Mouse (Mus musculus): ENCODE results near the gene Snx14.

Snx14 gene

DNA sequence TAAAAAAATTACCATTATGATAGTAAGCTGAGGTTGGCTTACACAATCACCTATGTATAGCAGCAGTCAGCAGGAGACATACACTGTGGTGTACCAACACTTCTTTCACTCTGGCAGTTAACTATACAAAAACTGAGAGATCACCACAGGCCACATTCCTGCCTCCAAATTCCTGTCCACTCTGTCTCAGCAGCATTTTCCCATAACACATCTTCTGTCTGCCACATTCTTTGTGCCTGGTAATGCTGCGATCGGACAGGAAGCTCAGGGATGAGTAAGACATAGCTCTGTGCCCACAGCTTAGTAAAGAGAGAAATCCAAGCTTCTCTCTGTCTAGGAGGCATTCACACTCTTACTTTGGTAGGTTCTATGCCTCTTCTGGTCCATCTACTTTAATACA, 65.8 kb downstream of the Snx14 start:
- TF ChIP-seq CTCF (conservative IDR thresholded peaks at IDR 0.05; ENCODE audit: low read length): no peak
- TF ChIP-seq POU5F1 (IDR thresholded peaks at IDR 0.05; ENCODE audit: borderline replicate concordance, low read length): no peak
- no peak for TF ChIP-seq NANOG (IDR thresholded peaks at IDR 0.05; ENCODE audit: borderline replicate concordance, low read length)
- Histone ChIP-seq H3K4me3 (replicated peaks; ENCODE audit: low read length) (no peak overlapping the region), H3K4me1 (replicated peaks; ENCODE audit: low read depth, low read length) (no peaks in the 10 kb centered on the region), H3K27me3 (ENCODE audit: insufficient read depth, low read length) (no peaks in the 10 kb centered on the region), H3K9me3 (ENCODE audit: low read length) (no peaks in the 10 kb centered on the region), H3K36me3 (ENCODE audit: insufficient read depth, low read length) (peaks cover 2% of the 10 kb centered on the region; the same call in 1 of the 2 replicates)

DNA sequence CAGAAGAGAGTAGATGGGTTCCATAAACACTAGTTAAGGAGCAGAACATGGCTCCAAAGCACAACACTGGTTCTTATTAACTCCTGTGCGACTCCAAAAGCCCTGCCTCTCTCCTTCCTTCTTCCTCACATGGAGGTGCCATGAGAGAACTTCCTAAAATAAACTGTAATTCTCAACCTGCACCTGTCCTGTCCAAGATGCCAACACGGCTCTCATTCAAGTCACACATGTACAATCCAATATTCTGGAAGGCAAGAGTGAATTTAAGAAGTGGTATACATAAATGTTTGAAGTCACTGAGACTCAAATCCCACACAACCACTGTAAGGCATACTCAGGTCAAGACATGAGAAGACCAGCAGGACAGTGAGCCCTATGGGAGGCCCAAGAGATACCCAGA, 67.6 kb downstream of the Snx14 start:
- H3K36me3 ChIP-seq (ENCODE audit: insufficient read depth, low read length): peaks cover 2% of the 10 kb centered on the region; the same call in 1 of the 2 replicates
- no peaks in the 10 kb centered on the region for H3K4me1 ChIP-seq (replicated peaks; ENCODE audit: low read depth, low read length)
- no peaks in the 10 kb centered on the region for H3K27me3 ChIP-seq (ENCODE audit: insufficient read depth, low read length)
- H3K9me3 ChIP-seq (ENCODE audit: low read length): no peaks in the 10 kb centered on the region
- H3K4me3 ChIP-seq (replicated peaks; ENCODE audit: low read length): no peak overlapping the region
- TF ChIP-seq POU5F1 (IDR thresholded peaks at IDR 0.05; ENCODE audit: borderline replicate concordance, low read length) (no peak), NANOG (IDR thresholded peaks at IDR 0.05; ENCODE audit: borderline replicate concordance, low read length) (no peak), CTCF (conservative IDR thresholded peaks at IDR 0.05; ENCODE audit: low read length) (no peak)

DNA sequence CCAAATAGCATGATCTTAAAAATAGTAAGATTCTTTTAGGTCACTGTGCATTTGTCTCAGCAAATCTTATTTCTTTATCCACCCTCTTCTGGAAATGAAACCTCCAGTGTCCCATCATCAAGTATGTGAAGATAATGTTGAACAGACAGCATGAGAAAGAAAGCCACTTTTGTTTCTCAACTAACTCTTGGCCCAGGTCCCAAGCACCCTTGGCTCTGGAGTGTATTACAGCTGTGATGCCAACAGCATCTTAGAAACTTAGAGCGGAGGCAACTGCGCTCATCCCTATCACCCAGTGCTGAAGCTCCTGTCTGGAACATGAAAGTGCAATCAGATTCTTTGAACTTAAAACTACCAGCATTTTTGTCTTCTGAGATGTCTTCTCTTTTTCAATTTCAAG, 69.1 kb downstream of the Snx14 start:
- Histone ChIP-seq H3K36me3 (ENCODE audit: insufficient read depth, low read length) (peaks cover 1% of the 10 kb centered on the region; the same call in 1 of the 2 replicates), H3K9me3 (ENCODE audit: low read length) (no peaks in the 10 kb centered on the region), H3K27me3 (ENCODE audit: insufficient read depth, low read length) (peaks cover 5% of the 10 kb centered on the region), H3K4me1 (replicated peaks; ENCODE audit: low read depth, low read length) (no peaks in the 10 kb centered on the region), H3K4me3 (replicated peaks; ENCODE audit: low read length) (no peak overlapping the region)
- TF ChIP-seq POU5F1 (IDR thresholded peaks at IDR 0.05; ENCODE audit: borderline replicate concordance, low read length) (no peak), NANOG (IDR thresholded peaks at IDR 0.05; ENCODE audit: borderline replicate concordance, low read length) (no peak), CTCF (conservative IDR thresholded peaks at IDR 0.05; ENCODE audit: low read length) (no peak)

DNA sequence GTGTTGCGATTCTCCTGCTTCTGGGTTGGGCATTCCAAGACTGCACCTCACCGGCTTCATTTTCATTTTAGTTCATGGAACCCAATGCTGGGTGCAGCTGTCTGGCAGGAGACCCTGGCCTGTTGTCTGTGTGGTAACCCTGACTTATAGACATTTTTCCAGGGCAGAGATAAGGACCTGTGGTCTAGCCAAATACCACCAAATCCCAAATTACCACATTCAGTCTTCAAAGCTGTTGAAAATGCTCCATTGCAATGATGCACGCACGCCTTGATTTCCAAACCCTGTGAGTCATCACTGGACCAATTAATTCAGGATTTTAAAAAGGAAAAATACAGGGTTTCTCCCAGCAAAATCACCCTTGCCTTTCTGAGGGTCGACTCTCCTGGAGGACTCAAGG, 70.3 kb downstream of the Snx14 start:
- no peak overlapping the region for H3K4me3 ChIP-seq (replicated peaks; ENCODE audit: low read length)
- TF ChIP-seq POU5F1 (IDR thresholded peaks at IDR 0.05; ENCODE audit: borderline replicate concordance, low read length) (no peak), NANOG (IDR thresholded peaks at IDR 0.05; ENCODE audit: borderline replicate concordance, low read length) (no peak), CTCF (conservative IDR thresholded peaks at IDR 0.05; ENCODE audit: low read length) (no peak)
- no peaks in the 10 kb centered on the region for H3K4me1 ChIP-seq (replicated peaks; ENCODE audit: low read depth, low read length)
- peaks cover 17% of the 10 kb centered on the region for H3K27me3 ChIP-seq (ENCODE audit: insufficient read depth, low read length)
- H3K36me3 ChIP-seq (ENCODE audit: insufficient read depth, low read length): no peaks in the 10 kb centered on the region
- H3K9me3 ChIP-seq (ENCODE audit: low read length): no peaks in the 10 kb centered on the region

GRCm38 (mm10) chr9:88367751-88368150, 71.0 kb downstream of the Snx14 start:
- no peaks in the 10 kb centered on the region for H3K36me3 ChIP-seq (ENCODE audit: insufficient read depth, low read length)
- H3K9me3 ChIP-seq (ENCODE audit: low read length): no peaks in the 10 kb centered on the region
- H3K4me3 ChIP-seq (replicated peaks; ENCODE audit: low read length): no peak overlapping the region
- no peak for TF ChIP-seq CTCF (conservative IDR thresholded peaks at IDR 0.05; ENCODE audit: low read length)
- no peak for TF ChIP-seq NANOG (IDR thresholded peaks at IDR 0.05; ENCODE audit: borderline replicate concordance, low read length)
- no peak for TF ChIP-seq POU5F1 (IDR thresholded peaks at IDR 0.05; ENCODE audit: borderline replicate concordance, low read length)
- H3K4me1 ChIP-seq (replicated peaks; ENCODE audit: low read depth, low read length): peaks cover 7% of the 10 kb centered on the region
- H3K27me3 ChIP-seq (ENCODE audit: insufficient read depth, low read length): peaks cover 24% of the 10 kb centered on the region

GRCm38 (mm10) chr9:88367322-88367721, 71.4 kb downstream of the Snx14 start:
- Histone ChIP-seq H3K9me3 (ENCODE audit: low read length) (no peaks in the 10 kb centered on the region), H3K4me3 (replicated peaks; ENCODE audit: low read length) (no peak overlapping the region), H3K27me3 (ENCODE audit: insufficient read depth, low read length) (peaks cover 28% of the 10 kb centered on the region), H3K36me3 (ENCODE audit: insufficient read depth, low read length) (no peaks in the 10 kb centered on the region), H3K4me1 (replicated peaks; ENCODE audit: low read depth, low read length) (peaks cover 11% of the 10 kb centered on the region)
- TF ChIP-seq CTCF (conservative IDR thresholded peaks at IDR 0.05; ENCODE audit: low read length): no peak
- TF ChIP-seq NANOG (IDR thresholded peaks at IDR 0.05; ENCODE audit: borderline replicate concordance, low read length): no peak
- no peak for TF ChIP-seq POU5F1 (IDR thresholded peaks at IDR 0.05; ENCODE audit: borderline replicate concordance, low read length)

DNA sequence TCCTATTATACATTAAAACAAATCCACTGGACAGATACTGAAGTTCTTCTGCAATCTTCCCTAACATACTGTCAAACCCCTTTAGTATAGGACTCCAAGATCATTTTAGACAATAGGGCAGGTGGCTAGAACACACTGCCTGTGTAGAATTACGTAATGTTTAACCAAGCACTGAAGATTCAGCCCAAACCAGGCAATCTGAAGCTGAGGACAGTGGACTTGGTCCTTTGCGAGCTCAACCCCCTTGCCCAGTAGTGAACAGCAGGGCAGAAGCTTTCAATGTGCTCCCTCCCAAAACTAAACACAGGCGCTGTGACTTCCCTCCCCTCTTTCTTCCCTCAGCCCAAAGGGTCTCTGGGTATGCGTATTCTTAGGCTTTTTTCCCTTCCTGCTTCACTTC, 71.9 kb downstream of the Snx14 start:
- no peaks in the 10 kb centered on the region for H3K36me3 ChIP-seq (ENCODE audit: insufficient read depth, low read length)
- H3K9me3 ChIP-seq (ENCODE audit: low read length): no peaks in the 10 kb centered on the region
- no peak for TF ChIP-seq NANOG (IDR thresholded peaks at IDR 0.05; ENCODE audit: borderline replicate concordance, low read length)
- no peak for TF ChIP-seq POU5F1 (IDR thresholded peaks at IDR 0.05; ENCODE audit: borderline replicate concordance, low read length)
- H3K4me3 ChIP-seq (replicated peaks; ENCODE audit: low read length): no peak overlapping the region
- peaks cover 28% of the 10 kb centered on the region for H3K27me3 ChIP-seq (ENCODE audit: insufficient read depth, low read length)
- H3K4me1 ChIP-seq (replicated peaks; ENCODE audit: low read depth, low read length): peaks cover 16% of the 10 kb centered on the region

DNA sequence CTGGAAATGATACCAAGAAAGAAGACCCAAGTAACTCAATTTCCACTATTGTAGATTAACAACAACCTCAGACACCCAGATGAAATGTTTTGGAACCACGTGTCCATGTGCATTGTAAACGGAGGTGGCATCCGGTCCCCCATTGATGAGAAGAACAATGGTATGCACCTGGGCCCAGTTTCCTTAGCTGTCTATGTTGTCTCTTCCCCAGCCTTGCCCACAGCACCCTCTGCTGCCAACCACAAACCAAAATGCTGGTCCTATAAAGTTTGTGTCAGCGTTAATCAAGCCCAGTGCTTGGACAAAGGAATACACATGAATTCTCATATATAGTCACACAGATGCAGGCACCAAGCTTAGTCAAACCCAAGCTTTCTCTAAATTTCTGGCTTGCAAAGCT, 72.5 kb downstream of the Snx14 start:
- Histone ChIP-seq H3K27me3 (ENCODE audit: insufficient read depth, low read length) (peaks cover 31% of the 10 kb centered on the region), H3K4me1 (replicated peaks; ENCODE audit: low read depth, low read length) (peaks cover 21% of the 10 kb centered on the region), H3K4me3 (replicated peaks; ENCODE audit: low read length) (no peak overlapping the region), H3K36me3 (ENCODE audit: insufficient read depth, low read length) (no peaks in the 10 kb centered on the region), H3K9me3 (ENCODE audit: low read length) (no peaks in the 10 kb centered on the region)
- TF ChIP-seq POU5F1 (IDR thresholded peaks at IDR 0.05; ENCODE audit: borderline replicate concordance, low read length) (no peak), NANOG (IDR thresholded peaks at IDR 0.05; ENCODE audit: borderline replicate concordance, low read length) (no peak), CTCF (conservative IDR thresholded peaks at IDR 0.05; ENCODE audit: low read length) (no peak)

DNA sequence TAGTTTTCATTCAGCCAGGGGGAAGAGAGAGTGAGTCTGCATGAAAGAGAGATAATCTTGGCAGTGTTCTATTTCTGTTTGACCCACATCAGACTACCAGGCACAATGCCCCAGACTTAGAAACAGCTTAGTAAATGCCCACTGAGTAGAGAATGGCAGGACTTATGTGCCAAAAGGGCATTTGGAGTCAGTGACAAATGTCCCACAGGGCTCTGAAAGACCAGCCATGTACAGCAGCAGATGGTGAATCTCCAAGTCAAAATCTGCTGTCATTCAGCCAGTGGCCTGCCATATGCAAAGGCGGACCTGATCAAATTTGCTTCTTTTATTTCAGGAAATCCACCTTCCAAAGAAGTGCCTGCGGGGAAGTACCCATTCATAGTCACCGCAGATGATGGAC, 75.7 kb downstream of the Snx14 start:
- TF ChIP-seq CTCF (conservative IDR thresholded peaks at IDR 0.05; ENCODE audit: low read length) (no peak), NANOG (IDR thresholded peaks at IDR 0.05; ENCODE audit: borderline replicate concordance, low read length) (no peak), POU5F1 (IDR thresholded peaks at IDR 0.05; ENCODE audit: borderline replicate concordance, low read length) (no peak)

More for the DNA sequence above, 75.7 kb downstream of the Snx14 start:
- no peaks in the 10 kb centered on the region for H3K9me3 ChIP-seq (ENCODE audit: low read length)
- H3K27me3 ChIP-seq (ENCODE audit: insufficient read depth, low read length): peaks cover 46% of the 10 kb centered on the region
- no peaks in the 10 kb centered on the region for H3K36me3 ChIP-seq (ENCODE audit: insufficient read depth, low read length)
- H3K4me1 ChIP-seq (replicated peaks; ENCODE audit: low read depth, low read length): peaks cover 24% of the 10 kb centered on the region
- H3K4me3 ChIP-seq (replicated peaks; ENCODE audit: low read length): no peak overlapping the region

Measured in E14TG2a.4 (cell line).